Mouse (Mus musculus) ES-E14 (cell line): ENCODE data around the gene Ddx43. TPM values are rescaled to one million over a fixed set of nuclear protein-coding genes. Genes with fewer than 3 reads are reported as not detected.

Source experiments
- DNase-seq: peaks from one replicate; pipeline ENCODE4 v3.0.0-alpha.2; 2013; ENCODE audit warnings: low read depth, low spot score
- H3K27ac ChIP-seq: 2 replicates; pipeline ENCODE4 v1.5.1; 2012; ENCODE audit warnings: low read depth, mild to moderate bottlenecking, low read length, moderate library complexity, mixed read lengths; ENCODE audit not compliant: poor library complexity, insufficient read depth, severe bottlenecking
- H3K36me3 ChIP-seq: 2 replicates; pipeline ENCODE4 v1.6.1; 2012; ENCODE audit warnings: mild to moderate bottlenecking, low read length, moderate library complexity, mixed read lengths; ENCODE audit not compliant: control insufficient read depth, poor library complexity, insufficient read depth, severe bottlenecking
- H3K4me1 ChIP-seq, 2 experiments: fragments of 150-350 bp in 1 of 2; sonication (generic) in 1 of 2; 2 replicates each; pipeline ENCODE4 v1.6.1; 2012; ENCODE audit warnings: low read length in 2 of 2, mild to moderate bottlenecking in 1 of 2, mixed read lengths in 1 of 2; ENCODE audit not compliant: control insufficient read depth in 2 of 2, insufficient read depth in 2 of 2, poor library complexity in 1 of 2
- H3K4me3 ChIP-seq, 2 experiments: fragments of 150-350 bp in 1 of 2; sonication (generic) in 1 of 2; 2 replicates each; pipeline ENCODE4 v1.5.1; 2012; ENCODE audit warnings: low read length in 2 of 2, low read depth in 1 of 2, mild to moderate bottlenecking in 1 of 2, mixed read lengths in 1 of 2; ENCODE audit not compliant: insufficient read depth in 1 of 2, poor library complexity in 1 of 2, severe bottlenecking in 1 of 2
- H3K9ac ChIP-seq: 2 replicates; pipeline ENCODE4 v1.6.1; 2012; ENCODE audit warnings: low read depth, mild to moderate bottlenecking, low read length, mixed read lengths; ENCODE audit not compliant: poor library complexity, insufficient read depth, severe bottlenecking
- H3K9me3 ChIP-seq: fragments of 150-350 bp; sonication (generic); 2 replicates; pipeline ENCODE4 v1.6.1; 2012; ENCODE audit warnings: low read depth, mild to moderate bottlenecking, low read length; ENCODE audit not compliant: control insufficient read depth, insufficient read depth
- CHD2 ChIP-seq: IDR thresholded peaks from 2 replicates; pipeline ENCODE4 v1.6.1; 2014; ENCODE audit warnings: mild to moderate bottlenecking, low read depth, low read length, inconsistent platforms
- HCFC1 ChIP-seq: IDR thresholded peaks from 2 replicates; pipeline ENCODE4 v1.6.1; 2012; ENCODE audit warnings: low read length, inconsistent platforms, borderline replicate concordance; ENCODE audit not compliant: insufficient read depth
- MAFK ChIP-seq: IDR thresholded peaks from 2 replicates; pipeline ENCODE4 v1.6.1; 2014; ENCODE audit warnings: mild to moderate bottlenecking, low read depth, low read length, inconsistent platforms; ENCODE audit not compliant: insufficient read depth
- ZC3H11A ChIP-seq: IDR thresholded peaks from 2 replicates; pipeline ENCODE4 v1.6.1; 2012; ENCODE audit warnings: low read depth, mild to moderate bottlenecking, inconsistent platforms, low read length, borderline replicate concordance
- ZNF384 ChIP-seq: IDR thresholded peaks from 2 replicates; pipeline ENCODE4 v1.6.1; 2012; ENCODE audit warnings: low read depth, low read length, inconsistent platforms
- in situ Hi-C, 2 experiments: fragments of 600-800 bp; cut with MboI; formaldehyde crosslinking; loops; one replicate each; pipeline ENCODE4 v1.15.1; 2025; ENCODE audit warnings: low sequenced_read_pairs in 2 of 2, inconsistent platforms in 1 of 2; ENCODE audit not compliant: unreplicated experiment in 2 of 2
- total RNA-seq: library from RNA; depleted of rRNA; stranded (reverse); fragments of 300-350 nt; gene quantifications from 2 replicates; pipeline ENCODE4 v1.2.3, GENCODE M21; 2012

Gene Ddx43
- total RNA-seq, 1 experiment = 5.0 TPM

DNA sequence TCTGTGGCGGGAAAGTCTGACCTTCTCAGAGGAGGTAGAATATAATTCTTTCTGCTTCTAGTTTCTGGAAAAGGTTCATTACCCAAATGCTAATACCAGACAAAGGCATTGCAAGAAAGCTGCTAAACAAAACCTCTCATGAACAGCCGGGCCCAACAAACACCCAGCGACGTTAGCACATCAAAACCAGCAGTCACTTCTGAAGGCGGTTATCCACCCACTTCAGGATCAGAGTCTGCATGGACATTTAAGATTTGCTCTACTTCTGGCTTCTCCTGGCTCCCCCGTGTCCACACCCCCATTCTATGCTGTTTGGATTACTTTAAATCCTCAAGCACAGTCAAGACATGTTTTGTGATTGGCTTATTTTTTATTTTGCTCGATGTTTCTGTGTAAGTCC lies 975 bp upstream of the Ddx43 start:
- TF ChIP-seq HCFC1 (no peak), MAFK (no peak), CHD2 (no peak), ZC3H11A (no peak), ZNF384 (no peak)
- DNase-seq = no peak
- peaks cover 1 to 2% of the 10 kb centered on the region in 2 experiments; a peak in 2 of 4 replicates for H3K4me1 ChIP-seq
- H3K27ac ChIP-seq = no peak overlapping the region
- H3K36me3 ChIP-seq = 0 out of 2 replicates have a peak, but pooled peaks cover 1% of the 10 kb centered on the region
- no peak overlapping the region for H3K4me3 ChIP-seq
- no peak overlapping the region for H3K9ac ChIP-seq
- in situ Hi-C loops = loop anchor here in 1 of 2 experiments (5.0 kb wide), 1 partner anchor 37 kb away; the partner anchor contains the start of gene Gsta2
- no peaks in the 10 kb centered on the region for H3K9me3 ChIP-seq

GRCm38 (mm10) chr9:78395244-78395629 lies 340 bp upstream of the Ddx43 start:
- in situ Hi-C loops = no loop called here
- no peak for DNase-seq
- H3K9ac ChIP-seq = no peak overlapping the region
- H3K9me3 ChIP-seq = no peaks in the 10 kb centered on the region
- 0 out of 2 replicates have a peak, but pooled peaks cover 1% of the 10 kb centered on the region for H3K36me3 ChIP-seq
- H3K27ac ChIP-seq = no peak overlapping the region
- H3K4me1 ChIP-seq = peaks cover 0 to 1% of the 10 kb centered on the region in 2 experiments; a peak in 1 of 4 replicates
- peak overlapping the region in 1 of 2 experiments; percentile 20; a peak in 2 of 4 replicates for H3K4me3 ChIP-seq
- TF ChIP-seq MAFK = no peak
- TF ChIP-seq ZNF384 = no peak

- Histone ChIP-seq H3K4me3 (peak overlapping the region; percentile 74 to 75), H3K36me3 (0 out of 2 replicates have a peak, but pooled peaks cover 1% of the 10 kb centered on the region), H3K9ac (no peak overlapping the region), H3K9me3 (no peaks in the 10 kb centered on the region), H3K4me1 (peaks cover 0 to 1% of the 10 kb centered on the region in 2 experiments; a peak in 1 of 4 replicates), H3K27ac (no peak overlapping the region)
- in situ Hi-C loops = no loop called here
- no peak for DNase-seq
- no peak for TF ChIP-seq HCFC1
- TF ChIP-seq MAFK = no peak
- no peak for TF ChIP-seq CHD2
- no peak for TF ChIP-seq ZC3H11A
- TF ChIP-seq ZNF384 = no peak
These were observed 940 bp downstream of the Ddx43 start for GRCm38 (mm10) chr9:78396517-78396916.

DNA sequence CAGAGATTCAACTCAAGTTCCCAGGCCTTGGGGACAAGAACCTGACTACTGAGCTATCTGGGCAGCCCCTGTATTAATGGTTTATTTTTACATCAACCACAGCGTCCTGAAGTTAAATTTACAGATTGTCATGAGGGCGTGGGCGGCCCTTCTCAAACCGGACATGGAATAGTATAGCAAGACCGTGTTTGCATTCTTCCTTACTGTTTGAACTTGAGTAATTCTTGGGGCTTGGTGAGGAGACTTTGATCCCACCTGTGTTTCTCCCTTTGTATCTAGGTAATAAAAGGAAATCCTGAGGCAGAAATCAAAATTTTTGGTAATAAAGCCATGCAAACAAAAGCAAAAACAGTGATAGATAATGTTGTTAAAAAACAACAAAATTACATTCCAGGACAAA lies 5.0 kb downstream of the Ddx43 start:
- DNase-seq = no peak
- Histone ChIP-seq H3K9me3 (no peaks in the 10 kb centered on the region), H3K4me1 (peaks cover 0 to 1% of the 10 kb centered on the region in 2 experiments; a peak in 1 of 4 replicates), H3K27ac (no peak overlapping the region), H3K4me3 (no peak overlapping the region), H3K9ac (no peak overlapping the region), H3K36me3 (peaks cover 5% of the 10 kb centered on the region)
- TF ChIP-seq HCFC1 (no peak), ZNF384 (no peak), ZC3H11A (no peak), CHD2 (no peak)
- in situ Hi-C loops = no loop called here

DNA sequence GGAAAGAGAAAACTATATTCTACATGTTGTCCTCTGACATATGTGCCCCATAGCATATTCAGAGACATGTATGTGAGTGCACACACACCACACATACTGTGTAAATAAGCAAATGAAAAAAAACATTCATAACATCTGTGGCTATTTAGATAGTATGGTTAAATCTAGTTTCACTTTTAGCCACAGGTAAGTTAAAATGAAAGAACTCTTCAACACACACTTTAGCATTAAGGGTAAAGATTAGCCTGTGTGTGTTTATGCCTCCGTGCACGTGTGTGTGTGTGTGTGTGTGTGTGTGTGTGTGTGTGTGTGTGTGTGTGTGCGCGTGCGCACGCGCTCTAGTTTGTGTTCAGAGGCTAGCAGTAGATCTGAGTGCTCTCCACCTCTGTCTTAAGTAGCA lies 6.0 kb downstream of the Ddx43 start:
- in situ Hi-C loops = no loop called here
- Histone ChIP-seq H3K4me3 (no peak overlapping the region), H3K4me1 (peaks cover 0 to 1% of the 10 kb centered on the region in 2 experiments; a peak in 1 of 4 replicates), H3K27ac (no peak overlapping the region), H3K36me3 (peaks cover 5% of the 10 kb centered on the region), H3K9me3 (no peaks in the 10 kb centered on the region), H3K9ac (no peak overlapping the region)
- TF ChIP-seq CHD2 (no peak), ZC3H11A (no peak), ZNF384 (no peak)
- DNase-seq = no peak
